In genomic region chr15:9055704-9056103, GRCm38 (mm10) we compare ENCODE assay signal across 24 mouse cellular contexts. TPM values are rescaled to one million over a fixed set of nuclear protein-coding genes. Genes with fewer than 3 reads are reported as not detected.
DNase-seq lines count a peak whose midpoint lies in the region; ATAC-seq and TF ChIP-seq lines count a peak whose summit lies in the region.
"Had no signal": no experiment of that assay in that cellular context is flagged by ENCODE, and none has a peak within 500 bp of the region (broad histone marks: within the 10 kb centered on the region; RNA-seq: fewer than 3 reads in every experiment).

No protein-coding gene starts in this region.

- DNase-seq in kidney, postnatal 0 days (ENCODE audit: low spot score), result no peak
- DNase-seq in kidney, postnatal 14 days, result no peak
- no peak for DNase-seq in midbrain, postnatal 0 days (ENCODE audit: low spot score)
- peak; percentile 56 for DNase-seq in MEL (ENCODE audit: low read depth, low spot score)
- DNase-seq in stomach, postnatal 0 days (ENCODE audit: low spot score), result no peak
- no peak for DNase-seq in gastrocnemius, postnatal 14 days
- DNase-seq in left cerebral cortex, adult 9 months (ENCODE audit: low spot score in 2 of 2), result no peak
- DNase-seq: cerebellum, adult 2 months; forebrain, postnatal 0 days; heart, adult 18-20 months; kidney, adult 9 months; left cerebral cortex, postnatal 4 days; lung, postnatal 14 days; spleen, adult 18-20 months; thymus, adult 18-20 months; thymus, postnatal 4 days had no signal

- H3K4me1 ChIP-seq in kidney, postnatal 0 days (replicated peaks; ENCODE audit: insufficient read depth, low read length), result no peaks in the 10 kb centered on the region
- no peaks in the 10 kb centered on the region for H3K4me1 ChIP-seq in midbrain, postnatal 0 days (ENCODE audit: insufficient read depth, low read length)
- no peaks in the 10 kb centered on the region for H3K4me1 ChIP-seq in midbrain, embryonic 15.5 days
- no peaks in the 10 kb centered on the region for H3K4me1 ChIP-seq in MEL (ENCODE audit: control insufficient read depth in 1 of 2, insufficient read depth in 2 of 2, low read length in 2 of 2)
- no peaks in the 10 kb centered on the region for H3K4me1 ChIP-seq in stomach, postnatal 0 days (replicated peaks; ENCODE audit: control insufficient read depth, insufficient read depth)
- H3K4me1 ChIP-seq: forebrain, embryonic 10.5 days; heart, embryonic 15.5 days; midbrain, embryonic 13.5 days had no signal

- intact Hi-C loops in gastrocnemius, postnatal 14 days (cut with DNase I; ENCODE audit: low total_unique reads), result no loop called here

- ATAC-seq in kidney, postnatal 0 days (replicated peaks; ENCODE audit: low FRiP score, low read depth), result no peak
- ATAC-seq in midbrain, postnatal 0 days (ENCODE audit: low FRiP score), result no peak
- ATAC-seq in midbrain, embryonic 15.5 days (replicated peaks), result no peak
- ATAC-seq in stomach, postnatal 0 days (ENCODE audit: low FRiP score, low TSS enrichment), result no peak
- ATAC-seq: forebrain, postnatal 0 days; midbrain, embryonic 13.5 days had no signal

- H3K36me3 ChIP-seq in kidney, postnatal 0 days (ENCODE audit: insufficient read depth, low read length), result no peaks in the 10 kb centered on the region
- no peaks in the 10 kb centered on the region for H3K36me3 ChIP-seq in midbrain, postnatal 0 days (ENCODE audit: insufficient read depth, low read length)
- no peaks in the 10 kb centered on the region for H3K36me3 ChIP-seq in midbrain, embryonic 15.5 days (replicated peaks)
- no peaks in the 10 kb centered on the region for H3K36me3 ChIP-seq in MEL (ENCODE audit: control insufficient read depth in 1 of 2, insufficient read depth in 2 of 2, low read length in 2 of 2)
- no peaks in the 10 kb centered on the region for H3K36me3 ChIP-seq in stomach, postnatal 0 days (ENCODE audit: control insufficient read depth, insufficient read depth, low read length)
- H3K36me3 ChIP-seq: forebrain, embryonic 10.5 days; heart, embryonic 15.5 days; hindbrain, embryonic 10.5 days; midbrain, embryonic 13.5 days had no signal

- no peaks in the 10 kb centered on the region for H3K9me3 ChIP-seq in kidney, postnatal 0 days (replicated peaks; ENCODE audit: low read length)
- H3K9me3 ChIP-seq in midbrain, postnatal 0 days (ENCODE audit: low read length), result no peaks in the 10 kb centered on the region
- no peaks in the 10 kb centered on the region for H3K9me3 ChIP-seq in midbrain, embryonic 15.5 days
- H3K9me3 ChIP-seq in MEL (replicated peaks; ENCODE audit: insufficient read depth, low read length), result no peaks in the 10 kb centered on the region
- no peaks in the 10 kb centered on the region for H3K9me3 ChIP-seq in stomach, postnatal 0 days (ENCODE audit: control insufficient read depth, low read length)
- H3K9me3 ChIP-seq: forebrain, embryonic 10.5 days; heart, embryonic 15.5 days; hindbrain, embryonic 10.5 days; midbrain, embryonic 13.5 days had no signal

- H3K27ac ChIP-seq in kidney, postnatal 0 days, result no peak overlapping the region
- H3K27ac ChIP-seq in midbrain, postnatal 0 days (ENCODE audit: low read depth, low read length), result no peak overlapping the region
- no peak overlapping the region for H3K27ac ChIP-seq in midbrain, embryonic 15.5 days
- no peak overlapping the region for H3K27ac ChIP-seq in MEL (ENCODE audit: control insufficient read depth, low read depth, low read length)
- H3K27ac ChIP-seq in stomach, postnatal 0 days (replicated peaks), result no peak overlapping the region
- H3K27ac ChIP-seq: forebrain, embryonic 10.5 days; heart, embryonic 15.5 days; hindbrain, embryonic 10.5 days; midbrain, embryonic 13.5 days had no signal

- TF ChIP-seq POLR2A in MEL (IDR thresholded peaks at IDR 0.05; ENCODE audit: control insufficient read depth in 1 of 2, insufficient read depth in 1 of 2, low read depth in 1 of 2, low read length in 2 of 2, poor library complexity in 1 of 2), result no peak

- no peaks in the 10 kb centered on the region for H3K27me3 ChIP-seq in kidney, postnatal 0 days (ENCODE audit: insufficient read depth, low read length)
- no peaks in the 10 kb centered on the region for H3K27me3 ChIP-seq in midbrain, postnatal 0 days (ENCODE audit: insufficient read depth, low read length)
- H3K27me3 ChIP-seq in midbrain, embryonic 15.5 days (replicated peaks), result no peaks in the 10 kb centered on the region
- no peaks in the 10 kb centered on the region for H3K27me3 ChIP-seq in MEL (ENCODE audit: control insufficient read depth in 1 of 2, insufficient read depth in 2 of 2, low read length in 2 of 2)
- H3K27me3 ChIP-seq in stomach, postnatal 0 days (ENCODE audit: control insufficient read depth, insufficient read depth, low read length), result no peaks in the 10 kb centered on the region
- H3K27me3 ChIP-seq: CH12.LX; heart, embryonic 15.5 days; midbrain, embryonic 13.5 days had no signal

- no peak overlapping the region for H3K9ac ChIP-seq in kidney, postnatal 0 days (ENCODE audit: low read depth, low read length)
- H3K9ac ChIP-seq in midbrain, postnatal 0 days (replicated peaks; ENCODE audit: low read length, poor library complexity, severe bottlenecking), result no peak overlapping the region
- no peak overlapping the region for H3K9ac ChIP-seq in midbrain, embryonic 15.5 days
- no peak overlapping the region for H3K9ac ChIP-seq in MEL (ENCODE audit: control insufficient read depth, low read depth, low read length, poor library complexity, severe bottlenecking)
- H3K9ac ChIP-seq in stomach, postnatal 0 days (ENCODE audit: low read length), result no peak overlapping the region
- H3K9ac ChIP-seq: forebrain, postnatal 0 days; heart, embryonic 15.5 days; midbrain, embryonic 13.5 days had no signal

- peak; percentile 41 for TF ChIP-seq CTCF in kidney, postnatal 0 days (IDR thresholded peaks at IDR 0.05; ENCODE audit: low read depth)
- TF ChIP-seq CTCF in midbrain, postnatal 0 days (IDR thresholded peaks at IDR 0.05), result peak; percentile 24; the same call in 1 of the 2 replicates
- TF ChIP-seq CTCF in MEL (IDR thresholded peaks at IDR 0.05 in 2 of 3, conservative IDR thresholded peaks at IDR 0.05 in 1 of 3; ENCODE audit: control insufficient read depth in 1 of 3, insufficient read depth in 1 of 3, low read depth in 2 of 3, low read length in 3 of 3, poor library complexity in 1 of 3, severe bottlenecking in 1 of 3), result peak; percentile 17 to 76 (median 56); a peak in 5 of 6 replicates
- TF ChIP-seq CTCF in stomach, postnatal 0 days (IDR thresholded peaks at IDR 0.05; ENCODE audit: low read depth), result peak; percentile 46

- no peaks in the 10 kb centered on the region for H3K79me2 ChIP-seq in MEL (ENCODE audit: control insufficient read depth, insufficient read depth, low read length, poor library complexity)

- no peak for TF ChIP-seq EP300 in MEL (IDR thresholded peaks at IDR 0.05; ENCODE audit: low read depth in 1 of 2, low read length in 2 of 2)
- TF ChIP-seq EP300 in stomach, postnatal 0 days (optimal IDR thresholded peaks at IDR 0.05), result no peak

- H3K4me2 ChIP-seq in kidney, postnatal 0 days (ENCODE audit: low read length), result no peak overlapping the region
- no peak overlapping the region for H3K4me2 ChIP-seq in midbrain, postnatal 0 days (ENCODE audit: low read depth, low read length, poor library complexity, severe bottlenecking)
- no peak overlapping the region for H3K4me2 ChIP-seq in midbrain, embryonic 15.5 days
- H3K4me2 ChIP-seq in stomach, postnatal 0 days (replicated peaks; ENCODE audit: low read depth), result no peak overlapping the region
- H3K4me2 ChIP-seq: heart, embryonic 15.5 days; liver, embryonic 11.5 days; midbrain, embryonic 13.5 days had no signal

- peak; percentile 83 for TF ChIP-seq RAD21 in MEL (IDR thresholded peaks at IDR 0.05; ENCODE audit: low read depth, low read length)

- no peak overlapping the region for H3K4me3 ChIP-seq in kidney, postnatal 0 days (replicated peaks; ENCODE audit: low read depth, low read length)
- H3K4me3 ChIP-seq in midbrain, postnatal 0 days (ENCODE audit: low read depth, low read length), result no peak overlapping the region
- no peak overlapping the region for H3K4me3 ChIP-seq in midbrain, embryonic 15.5 days
- H3K4me3 ChIP-seq in MEL (ENCODE audit: control insufficient read depth in 1 of 2, insufficient read depth in 1 of 2, low read depth in 2 of 2, low read length in 2 of 2), result no peak overlapping the region
- no peak overlapping the region for H3K4me3 ChIP-seq in stomach, postnatal 0 days (ENCODE audit: low read depth, low read length)
- H3K4me3 ChIP-seq: forebrain, embryonic 10.5 days; heart, embryonic 15.5 days; hindbrain, embryonic 10.5 days; midbrain, embryonic 13.5 days; myocyte had no signal

TF ChIP-seq in MEL, 35 proteins besides CTCF, POLR2A, EP300 and RAD21:
- TF ChIP-seq TAL1 (IDR thresholded peaks at IDR 0.05; ENCODE audit: low read length) (no peak), ZC3H11A (IDR thresholded peaks at IDR 0.05; ENCODE audit: low read depth, low read length) (peak; percentile 74), ZKSCAN1 (IDR thresholded peaks at IDR 0.05; ENCODE audit: low read depth, low read length) (peak; percentile 87; the same call in 1 of the 2 replicates), SMC3 (IDR thresholded peaks at IDR 0.05; ENCODE audit: low read depth, low read length) (peak; percentile 75)
TF ChIP-seq in MEL: peak in this region for 3.

RNA-seq across cellular contexts. Expression of gene Nadk2, which starts 15.4 kb away (rescaled TPM):
- 31.6 and 34.9 TPM in 2 replicates for polyA plus RNA-seq in kidney, postnatal 0 days (2015; fragmentation: Nextera tagmentation; extraction: Ambion mirVana)
- total RNA-seq in midbrain, postnatal 0 days (2014; rRNA removed), result 33.7 and 34.3 TPM in 2 replicates
- 28.9 and 29.9 TPM in 2 replicates for polyA plus RNA-seq in midbrain, postnatal 0 days (2015; fragmentation: Nextera tagmentation; extraction: Ambion mirVana)
- 25.7 and 25.8 TPM in 2 replicates for polyA plus RNA-seq in midbrain, embryonic 15.5 days (2015; fragmentation: Nextera tagmentation; extraction: Ambion mirVana)
- 168 and 221 TPM in 2 replicates for total RNA-seq in MEL (2012; rRNA removed)
- polyA plus RNA-seq in MEL (2012; ENCODE audit: insufficient read depth in 1 of 2, insufficient read length in 2 of 2, low read depth in 1 of 2, low replicate concordance in 2 of 2, missing spikeins in 1 of 2), result 100 to 1,000 TPM; 361 to 659 TPM
- polyA plus RNA-seq in stomach, postnatal 0 days (2015; fragmentation: Nextera tagmentation; extraction: Ambion mirVana), result 13.3 and 13.7 TPM in 2 replicates
- total RNA-seq in gastrocnemius, postnatal 14 days (2021), result 10 to 100 TPM; 21.1 to 25.0 TPM

Comparison
In these comparisons a context has a peak if more than half of its experiments do, and no peak if none do; other contexts are left out.
1. RNA of gene Nadk2, which starts 15.4 kb away (polyA plus RNA-seq): 361 to 659 TPM in MEL; 31.6 to 34.9 TPM in kidney, postnatal 0 days, 28.9 to 29.9 TPM in midbrain, postnatal 0 days, 25.7 to 25.8 TPM in midbrain, embryonic 15.5 days and 13.3 to 13.7 TPM in stomach, postnatal 0 days; every median in the first group is over 10 times any median in the second.
2. Peak in every context shown above with its lines, with median percentiles within 50 percentile points of each other: CTCF ChIP-seq.